Mouse (Mus musculus): ENCODE data around the gene Nt5dc3.

GRCm38 (mm10) chr10:86769216-86769615 lies 9.6 kb upstream of the Nt5dc3 start:
- TF ChIP-seq POLR2A (IDR thresholded peaks at IDR 0.05; ENCODE audit: low read depth, low read length) (no peak), CTCF (IDR thresholded peaks at IDR 0.05; ENCODE audit: extremely low read depth, insufficient read depth, insufficient read length, insufficient replicate concordance) (no peak)
